Mouse (Mus musculus): ENCODE data around the gene Zfp61. TPM values are rescaled to one million over a fixed set of nuclear protein-coding genes. Genes with fewer than 3 reads are reported as not detected.

The Zfp61 gene
- total RNA-seq, 2 experiments from 2014 or later, result 25.1 to 26.7 TPM

GRCm38 (mm10) chr7:24268176-24269155, 32.6 kb downstream of the Zfp61 start:
- DNase-seq (ENCODE audit: low spot score in 2 of 2), result no peak

- DNase-seq (ENCODE audit: low spot score in 2 of 2), result no peak
Measured at GRCm38 (mm10) chr7:24260000-24260312, 41.1 kb downstream of the Zfp61 start.

GRCm38 (mm10) chr7:24259306-24259999, 41.6 kb downstream of the Zfp61 start:
- no peak for DNase-seq (ENCODE audit: low spot score in 2 of 2)

- DNase-seq (ENCODE audit: low spot score in 2 of 2), result peak; percentile 78 to 83
Measured at GRCm38 (mm10) chr7:24254633-24255474, 46.2 kb downstream of the Zfp61 start, which contains the start of gene Zfp108. TSS of gene Zfp108 (plus strand) at chr7:24254794.

- no peak for DNase-seq (ENCODE audit: low spot score in 2 of 2)
Measured at GRCm38 (mm10) chr7:24253779-24254615, 47.0 kb downstream of the Zfp61 start.

Small RNA genes lying within 50 kb of the gene (microRNA-seq; reads per million reads assigned to microRNA genes)
- 0 reads per million in 2 experiments for gene Gm27592

Other genes starting within 250 kb of the Zfp61 start
- not detected for gene Vmn1r183, start 248.0 kb downstream of the Zfp61 start, total RNA-seq (2021)
- gene Zfp180, start 219.3 kb downstream of the Zfp61 start, total RNA-seq (2021), result 10 to 100 TPM; 31.3 to 31.4 TPM
- gene Zfp112, start 188.9 kb downstream of the Zfp61 start, total RNA-seq (2021), result 1 to 10 TPM; 7.2 to 7.7 TPM
- 10 to 100 TPM; 18.5 to 20.5 TPM for gene Zfp235, start 167.1 kb downstream of the Zfp61 start, total RNA-seq (2021)
- 1 to 10 TPM; 4.4 to 4.6 TPM for gene Zfp114, start 126.2 kb downstream of the Zfp61 start, total RNA-seq (2021)
- 10 to 100 TPM; 11.8 to 12.1 TPM for gene Zfp111, start 89.8 kb downstream of the Zfp61 start, total RNA-seq (2021)
- gene Zfp109, start 63.7 kb downstream of the Zfp61 start, total RNA-seq (2021), result 1 to 10 TPM; 4.8 to 5.3 TPM
- gene Zfp108, start 46.4 kb downstream of the Zfp61 start, total RNA-seq (2021), result 1 to 10 TPM; 5.0 to 6.3 TPM
- gene Zfp93, start 30.8 kb downstream of the Zfp61 start, total RNA-seq (2021), result 10 to 100 TPM; 11.0 to 13.1 TPM
- 10 to 100 TPM; 13.0 to 15.1 TPM for gene Zfp94, start 15.4 kb upstream of the Zfp61 start, total RNA-seq (2021)
- not detected for gene Tescl, start 32.7 kb upstream of the Zfp61 start, total RNA-seq (2021)
- not detected for gene Lypd5, start 48.0 kb upstream of the Zfp61 start, total RNA-seq (2021)
- gene Kcnn4, start 69.0 kb upstream of the Zfp61 start, total RNA-seq (2021), result under 1 TPM; 0.33 to 0.46 TPM
- 10 to 100 TPM; 33.5 to 34.3 TPM for gene Smg9, start 98.4 kb upstream of the Zfp61 start, total RNA-seq (2021)
- not detected for gene Irgc1, start 151.1 kb upstream of the Zfp61 start, total RNA-seq (2021)
- gene Plaur, start 161.3 kb upstream of the Zfp61 start, total RNA-seq (2021), result 1 to 10 TPM; 1.3 to 2.3 TPM
- gene Cadm4, start 180.8 kb upstream of the Zfp61 start, total RNA-seq (2021), result 100 to 1,000 TPM; 269 to 279 TPM
- 10 to 100 TPM; 61.3 to 64.6 TPM for gene Zfp428, start 205.8 kb upstream of the Zfp61 start, total RNA-seq (2021)
- not detected for gene AC161166.1, start 211.2 kb upstream of the Zfp61 start, total RNA-seq (2021)
- gene Irgq, start 229.5 kb upstream of the Zfp61 start, total RNA-seq (2021), result 100 to 1,000 TPM in 1 of 2 experiments, 10 to 100 TPM in 1; 98.5 to 101 TPM
- not detected for gene Pinlyp, start 244.9 kb upstream of the Zfp61 start, total RNA-seq (2021)
- 10 to 100 TPM; 37.8 to 39.7 TPM for gene Xrcc1, start 245.1 kb upstream of the Zfp61 start, total RNA-seq (2021)